24 mouse cellular contexts compared by ENCODE assay signal in genomic region chr6:145732868-145733267, GRCm38 (mm10). TPM values are rescaled to one million over a fixed set of nuclear protein-coding genes. Genes with fewer than 3 reads are reported as not detected.
DNase-seq lines count a peak whose midpoint lies in the region; ATAC-seq and TF ChIP-seq lines count a peak whose summit lies in the region.
"Had no signal": no experiment of that assay in that cellular context is flagged by ENCODE, and none has a peak within 500 bp of the region (broad histone marks: within the 10 kb centered on the region; RNA-seq: fewer than 3 reads in every experiment).

No protein-coding gene starts in this region.

- no peak overlapping the region for H3K4me3 ChIP-seq in ES-E14 (ENCODE audit: insufficient read depth in 1 of 2, low read depth in 1 of 2, low read length in 2 of 2, poor library complexity in 1 of 2, severe bottlenecking in 1 of 2)
- H3K4me3 ChIP-seq in embryonic facial prominence, embryonic 10.5 days: no peak overlapping the region
- H3K4me3 ChIP-seq in limb, embryonic 10.5 days: no peak overlapping the region
- no peak overlapping the region for H3K4me3 ChIP-seq in cerebellum, adult 2 months (replicated peaks; ENCODE audit: insufficient read depth, low read depth, low read length)
- no peak overlapping the region for H3K4me3 ChIP-seq in kidney, embryonic 16.5 days (ENCODE audit: low read length)
- H3K4me3 ChIP-seq: embryonic facial prominence, embryonic 12.5 days; embryonic facial prominence, embryonic 15.5 days; erythroblast, embryonic 14.5 days; forebrain, embryonic 12.5 days; forebrain, embryonic 15.5 days; heart, adult 2 months; hindbrain, embryonic 12.5 days; hindbrain, embryonic 15.5 days had no signal

- in situ Hi-C loops in ES-E14 (cut with MboI; ENCODE audit: low sequenced_read_pairs in 2 of 2, unreplicated experiment in 2 of 2): no loop called here

- no peak for ATAC-seq in kidney, embryonic 16.5 days (ENCODE audit: low FRiP score, low TSS enrichment)
- ATAC-seq in erythroblast, adult 5-6 weeks (replicated peaks; ENCODE audit: low FRiP score, poor library complexity, severe bottlenecking): no peak
- ATAC-seq: CD4-positive, CD25-positive, alpha-beta regulatory T cell, adult 4 months; forebrain, embryonic 15.5 days; intestine, postnatal 0 days had no signal

- H3K4me1 ChIP-seq in ES-E14 (ENCODE audit: control insufficient read depth in 2 of 2, insufficient read depth in 2 of 2, low read length in 2 of 2, poor library complexity in 1 of 2): peaks cover 0 to 2% of the 10 kb centered on the region in 2 experiments; a peak in 2 of 4 replicates
- peaks cover 35% of the 10 kb centered on the region for H3K4me1 ChIP-seq in embryonic facial prominence, embryonic 10.5 days
- peaks cover 41% of the 10 kb centered on the region for H3K4me1 ChIP-seq in limb, embryonic 10.5 days
- peaks cover 2% of the 10 kb centered on the region; the same call in 1 of the 2 replicates for H3K4me1 ChIP-seq in cerebellum, adult 2 months (ENCODE audit: control insufficient read depth, insufficient read depth, low read length)
- H3K4me1 ChIP-seq in kidney, embryonic 16.5 days (ENCODE audit: insufficient read depth, low read length): peaks cover 3% of the 10 kb centered on the region; the same call in 1 of the 2 replicates
- H3K4me1 ChIP-seq: hindbrain, embryonic 15.5 days had no signal

- WGBS in embryonic facial prominence, embryonic 10.5 days: 66% methylated on average over 5 of the region's 5 CpGs
- WGBS in limb, embryonic 10.5 days: 52% methylated on average over 5 of the region's 5 CpGs
- 86% methylated on average over 5 of the region's 5 CpGs for WGBS in cerebellum, adult 2 months
- 67% methylated on average over 5 of the region's 5 CpGs for WGBS in kidney, embryonic 16.5 days

- no peaks in the 10 kb centered on the region for H3K9me3 ChIP-seq in ES-E14 (ENCODE audit: control insufficient read depth, insufficient read depth, low read depth, low read length)
- H3K9me3 ChIP-seq in embryonic facial prominence, embryonic 10.5 days: no peaks in the 10 kb centered on the region
- no peaks in the 10 kb centered on the region for H3K9me3 ChIP-seq in limb, embryonic 10.5 days (replicated peaks)
- H3K9me3 ChIP-seq in kidney, embryonic 16.5 days (ENCODE audit: low read length): no peaks in the 10 kb centered on the region
- H3K9me3 ChIP-seq: embryonic facial prominence, embryonic 12.5 days; embryonic facial prominence, embryonic 15.5 days; forebrain, embryonic 12.5 days; forebrain, embryonic 15.5 days; hindbrain, embryonic 12.5 days; hindbrain, embryonic 15.5 days had no signal

- TF ChIP-seq POLR2A in cerebellum, adult 2 months (IDR thresholded peaks at IDR 0.05; ENCODE audit: borderline replicate concordance, insufficient read depth, low read length): no peak

- no peaks in the 10 kb centered on the region for H3K36me3 ChIP-seq in ES-E14 (ENCODE audit: control insufficient read depth, insufficient read depth, low read length, poor library complexity, severe bottlenecking)
- H3K36me3 ChIP-seq in embryonic facial prominence, embryonic 10.5 days (replicated peaks): no peaks in the 10 kb centered on the region
- no peaks in the 10 kb centered on the region for H3K36me3 ChIP-seq in limb, embryonic 10.5 days
- H3K36me3 ChIP-seq in kidney, embryonic 16.5 days (ENCODE audit: insufficient read depth, low read length): no peaks in the 10 kb centered on the region
- H3K36me3 ChIP-seq: embryonic facial prominence, embryonic 12.5 days; embryonic facial prominence, embryonic 15.5 days; forebrain, embryonic 12.5 days; forebrain, embryonic 15.5 days; hindbrain, embryonic 12.5 days; hindbrain, embryonic 15.5 days had no signal

- DNase-seq in ES-E14 (ENCODE audit: low read depth, low spot score) (no peak), R1 (ENCODE audit: low read depth, low spot score) (peak; percentile 33)
- peak; percentile 42 for DNase-seq in embryonic facial prominence, embryonic 10.5 days (ENCODE audit: low spot score)
- peak; percentile 50 for DNase-seq in limb, embryonic 10.5 days (ENCODE audit: low spot score)
- DNase-seq in cerebellum, adult 2 months: no peak
- no peak for DNase-seq in right cerebral cortex, postnatal 36 days (ENCODE audit: low spot score in 2 of 2)
- DNase-seq: adrenal gland, postnatal 25 days; cerebellum, adult 18-20 months; cerebellum, adult 9-11 months; cerebellum, postnatal 25 days; gastrocnemius, postnatal 10 days; heart, adult 2 months had no signal

- no peaks in the 10 kb centered on the region for H3K27me3 ChIP-seq in embryonic facial prominence, embryonic 10.5 days (replicated peaks; ENCODE audit: low read depth, poor library complexity, severe bottlenecking)
- no peaks in the 10 kb centered on the region for H3K27me3 ChIP-seq in limb, embryonic 10.5 days (ENCODE audit: low read depth, poor library complexity, severe bottlenecking)
- no peaks in the 10 kb centered on the region for H3K27me3 ChIP-seq in cerebellum, adult 2 months (ENCODE audit: control insufficient read depth, insufficient read depth, low read length)
- no peaks in the 10 kb centered on the region for H3K27me3 ChIP-seq in kidney, embryonic 16.5 days (ENCODE audit: insufficient read depth, low read length)
- H3K27me3 ChIP-seq: embryonic facial prominence, embryonic 12.5 days; embryonic facial prominence, embryonic 15.5 days; forebrain, embryonic 15.5 days; hindbrain, embryonic 12.5 days; hindbrain, embryonic 15.5 days had no signal

- no peak overlapping the region for H3K27ac ChIP-seq in ES-E14 (ENCODE audit: insufficient read depth, low read depth, low read length, poor library complexity, severe bottlenecking)
- no peak overlapping the region for H3K27ac ChIP-seq in embryonic facial prominence, embryonic 10.5 days (replicated peaks)
- H3K27ac ChIP-seq in limb, embryonic 10.5 days: peak overlapping the region; percentile 76
- no peak overlapping the region for H3K27ac ChIP-seq in cerebellum, adult 2 months (ENCODE audit: insufficient read depth, low read length)
- no peak overlapping the region for H3K27ac ChIP-seq in kidney, embryonic 16.5 days (ENCODE audit: low read length)
- H3K27ac ChIP-seq: embryonic facial prominence, embryonic 12.5 days; embryonic facial prominence, embryonic 15.5 days; forebrain, embryonic 12.5 days; forebrain, embryonic 15.5 days; heart, adult 2 months; hindbrain, embryonic 12.5 days; hindbrain, embryonic 15.5 days had no signal

- H3K4me2 ChIP-seq in kidney, embryonic 16.5 days (replicated peaks; ENCODE audit: low read depth, low read length): no peak overlapping the region
- H3K4me2 ChIP-seq: embryonic facial prominence, embryonic 12.5 days; embryonic facial prominence, embryonic 15.5 days; forebrain, embryonic 12.5 days; forebrain, embryonic 15.5 days; heart, embryonic 11.5 days; hindbrain, embryonic 12.5 days; hindbrain, embryonic 15.5 days had no signal

- no peak overlapping the region for H3K9ac ChIP-seq in ES-E14 (ENCODE audit: insufficient read depth, low read depth, low read length, poor library complexity, severe bottlenecking)
- H3K9ac ChIP-seq in kidney, embryonic 16.5 days (replicated peaks; ENCODE audit: low read length): no peak overlapping the region
- H3K9ac ChIP-seq: embryonic facial prominence, embryonic 12.5 days; embryonic facial prominence, embryonic 15.5 days; forebrain, embryonic 12.5 days; forebrain, embryonic 15.5 days; hindbrain, embryonic 12.5 days; hindbrain, embryonic 15.5 days had no signal

- no peak for TF ChIP-seq CTCF in cerebellum, adult 2 months (IDR thresholded peaks at IDR 0.05; ENCODE audit: borderline replicate concordance, insufficient read depth, low read depth, low read length)

TF ChIP-seq in ES-E14, 5 proteins besides CTCF, POLR2A, EP300 and RAD21:
- TF ChIP-seq ZNF384 (IDR thresholded peaks at IDR 0.05; ENCODE audit: low read depth, low read length) (peak; percentile 94), HCFC1 (IDR thresholded peaks at IDR 0.05; ENCODE audit: borderline replicate concordance, insufficient read depth, low read length) (no peak)

RNA-seq across cellular contexts. Expression of gene Rassf8, which starts 13.7 kb away (rescaled TPM):
- 6.6 and 9.0 TPM in 2 replicates for total RNA-seq in ES-E14 (2012; rRNA removed)
- 3.5 and 3.7 TPM in 2 replicates for polyA plus RNA-seq in embryonic facial prominence, embryonic 10.5 days (2016; fragmentation: Nextera tagmentation; extraction: Ambion mirVana)
- polyA plus RNA-seq in limb, embryonic 10.5 days (2016; fragmentation: Nextera tagmentation; extraction: Ambion mirVana): 3.9 and 6.4 TPM in 2 replicates
- 31.2 and 38.1 TPM in 2 replicates for polyA plus RNA-seq in cerebellum, adult 2 months (2012; rRNA removed)
- 4.6 and 5.9 TPM in 2 replicates for polyA plus RNA-seq in kidney, embryonic 16.5 days (2015; fragmentation: Nextera tagmentation; extraction: Ambion mirVana)
- 0.19 and 3.8 TPM in 2 replicates for total RNA-seq in erythroblast, adult 5-6 weeks (2015; ENCODE audit: low replicate concordance)
- 3.0 and 3.5 TPM in 2 replicates for total RNA-seq in erythroblast, adult 5-6 weeks (2017; ENCODE audit: low replicate concordance)
- polyA plus RNA-seq: erythroblast, embryonic 14.5 days had no signal

Comparison
In these comparisons a context has a peak if more than half of its experiments do, and no peak if none do; other contexts are left out.
1. DNase-seq: peak in R1 (single experiment), embryonic facial prominence, embryonic 10.5 days (single experiment) and limb, embryonic 10.5 days (single experiment); none in ES-E14 (single experiment), cerebellum, adult 2 months (0 of 2) and right cerebral cortex, postnatal 36 days (0 of 2).